Mouse (Mus musculus) cortical plate, adult 2 months (tissue): ENCODE results near the gene Psmd8. TPM values are rescaled to one million over a fixed set of nuclear protein-coding genes. Genes with fewer than 3 reads are reported as not detected.
"Not testable (repeated sequence)": the region's sequence is repeated elsewhere in the genome, so short reads cannot be mapped to it uniquely, and the experiment has no call there.

ENCODE experiments used
- H3K27ac ChIP-seq: fragments of 200-500 bp; 2 replicates; pipeline ENCODE4 v1.5.1; 2012; ENCODE audit warnings: low read length, control low read depth, inconsistent platforms; ENCODE audit not compliant: insufficient read depth
- H3K4me1 ChIP-seq: fragments of 200-500 bp; 2 replicates; pipeline ENCODE4 v1.6.1; 2011; ENCODE audit warnings: low read length; ENCODE audit not compliant: control insufficient read depth, insufficient read depth
- H3K4me3 ChIP-seq: fragments of 200-500 bp; 2 replicates; pipeline ENCODE4 v1.5.1; 2011; ENCODE audit warnings: mild to moderate bottlenecking, low read length, control low read depth; ENCODE audit not compliant: insufficient read depth
- CTCF ChIP-seq: fragments of 200-500 bp; IDR thresholded peaks from 2 replicates; pipeline ENCODE4 v1.5.1; 2011; ENCODE audit warnings: mild to moderate bottlenecking, control low read depth, low read length; ENCODE audit not compliant: insufficient read depth; ENCODE audit errors: extremely low read depth
- POLR2A ChIP-seq: fragments of 200-500 bp; IDR thresholded peaks from 2 replicates; pipeline ENCODE4 v1.6.1; 2011; ENCODE audit warnings: mild to moderate bottlenecking, low read length, control low read depth; ENCODE audit not compliant: insufficient read depth; ENCODE audit errors: extremely low read depth
- polyA plus RNA-seq: library from polyadenylated mRNA; depleted of rRNA; stranded (reverse); fragments of >200 nt; gene quantifications from 2 replicates; pipeline ENCODE4 v1.2.3, GENCODE M21; 2012

The Psmd8 gene
- polyA plus RNA-seq, 1 experiment, result 198 TPM

- TF ChIP-seq CTCF (no peak), POLR2A (no peak)
- peak overlapping the region; percentile 3; the same call in 1 of the 2 replicates for H3K4me3 ChIP-seq
- no peaks in the 10 kb centered on the region for H3K4me1 ChIP-seq
- no peak overlapping the region for H3K27ac ChIP-seq
Observed at GRCm38 (mm10) chr7:29211415-29212198, 31.1 kb upstream of the Psmd8 start.

GRCm38 (mm10) chr7:29211013-29211412, 30.5 kb upstream of the Psmd8 start:
- not testable (repeated sequence) for H3K4me1 ChIP-seq, H3K27ac ChIP-seq

GRCm38 (mm10) chr7:29202577-29202976, 22.1 kb upstream of the Psmd8 start:
- Histone ChIP-seq H3K4me3 (no peak overlapping the region), H3K4me1 (no peaks in the 10 kb centered on the region), H3K27ac (no peak overlapping the region)
- no peak for TF ChIP-seq CTCF
- no peak for TF ChIP-seq POLR2A

More at GRCm38 (mm10) chr7:29211013-29211412, 30.5 kb upstream of the Psmd8 start:
- 0 out of 2 replicates have a peak overlapping the region, but pooled peaks have one; percentile 3 for H3K4me3 ChIP-seq

- H3K4me1 ChIP-seq, H3K4me3 ChIP-seq, H3K27ac ChIP-seq: not testable (repeated sequence)
Observed at GRCm38 (mm10) chr7:29194230-29194629, 13.7 kb upstream of the Psmd8 start.

GRCm38 (mm10) chr7:29181323-29181722, 822 bp upstream of the Psmd8 start:
- not testable (repeated sequence) for H3K4me3 ChIP-seq, H3K27ac ChIP-seq, H3K4me1 ChIP-seq

GRCm38 (mm10) chr7:29180854-29181236, 344 bp upstream of the Psmd8 start:
- peak overlapping the region; percentile 96 for H3K4me3 ChIP-seq
- no peak for TF ChIP-seq CTCF
- no peak for TF ChIP-seq POLR2A
- H3K4me1 ChIP-seq, result peaks cover 8% of the 10 kb centered on the region
- H3K27ac ChIP-seq, result no peak overlapping the region

- TF ChIP-seq POLR2A (no peak), CTCF (no peak)
- Histone ChIP-seq H3K4me1 (peaks cover 8% of the 10 kb centered on the region), H3K4me3 (peak overlapping the region; percentile 96), H3K27ac (no peak overlapping the region)
Observed at GRCm38 (mm10) chr7:29179323-29179722, 1.2 kb downstream of the Psmd8 start.

GRCm38 (mm10) chr7:29178106-29178505, 2.4 kb downstream of the Psmd8 start:
- Histone ChIP-seq H3K4me1 (peaks cover 8% of the 10 kb centered on the region), H3K4me3 (no peak overlapping the region), H3K27ac (no peak overlapping the region)
- TF ChIP-seq POLR2A (no peak), CTCF (0 out of 2 replicates have a peak, but pooled peaks have one; percentile 14)

GRCm38 (mm10) chr7:29172390-29173016, 8.0 kb downstream of the Psmd8 start:
- no peak overlapping the region for H3K27ac ChIP-seq
- TF ChIP-seq CTCF, result no peak
- 0 out of 2 replicates have a peak, but pooled peaks have one; percentile 28 for TF ChIP-seq POLR2A
- no peak overlapping the region for H3K4me3 ChIP-seq
- H3K4me1 ChIP-seq, result no peaks in the 10 kb centered on the region

GRCm38 (mm10) chr7:29171562-29172097, 8.9 kb downstream of the Psmd8 start:
- no peak overlapping the region for H3K4me3 ChIP-seq
- H3K27ac ChIP-seq, result no peak overlapping the region
- no peaks in the 10 kb centered on the region for H3K4me1 ChIP-seq
- TF ChIP-seq POLR2A, result no peak
- TF ChIP-seq CTCF, result no peak
